Comparison of ENCODE assay signal across 8 mouse cellular contexts in the genomic region with DNA sequence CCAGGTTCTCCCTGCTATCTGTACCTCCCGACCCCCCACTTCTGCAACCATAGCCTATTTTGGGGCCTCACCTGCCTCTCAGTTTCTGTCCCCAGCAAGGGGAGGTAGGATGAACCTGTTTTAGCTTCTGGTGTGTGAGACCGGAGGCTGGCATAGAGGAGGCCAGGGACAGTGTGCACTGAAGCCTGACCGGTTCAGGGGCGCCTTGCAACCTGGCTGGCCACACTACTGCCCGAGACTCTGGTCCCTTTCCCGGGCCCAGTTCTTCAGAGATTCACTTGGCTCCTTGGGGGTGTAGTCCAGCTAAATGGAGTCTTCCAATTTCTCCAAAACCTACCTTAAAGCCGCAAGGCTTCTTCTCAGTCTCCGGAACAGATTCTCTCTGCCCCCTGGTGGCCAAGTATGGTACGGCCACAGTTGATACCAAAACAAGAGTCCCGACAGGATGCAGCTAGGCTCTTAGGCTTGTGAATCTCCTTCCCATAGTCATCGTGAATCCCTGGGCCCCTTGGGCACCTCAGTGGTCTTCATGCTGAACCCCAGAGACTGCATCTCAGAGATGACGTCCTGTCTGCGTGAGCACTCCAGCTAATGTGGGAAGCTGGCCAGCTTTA. TPM values are rescaled to one million over a fixed set of nuclear protein-coding genes. Genes with fewer than 3 reads are reported as not detected.
DNase-seq lines count a peak whose midpoint lies in the region; ATAC-seq and TF ChIP-seq lines count a peak whose summit lies in the region.

No protein-coding gene starts in this region.

- H3K36me3 ChIP-seq in heart, embryonic 10.5 days = no peaks in the 10 kb centered on the region
- H3K36me3 ChIP-seq in kidney, embryonic 14.5 days (ENCODE audit: control insufficient read depth, insufficient read depth, low read length) = no peaks in the 10 kb centered on the region
- H3K36me3 ChIP-seq in limb, embryonic 14.5 days (ENCODE audit: control insufficient read depth, insufficient read depth, low read length) = no peaks in the 10 kb centered on the region
- H3K36me3 ChIP-seq in myocyte (ENCODE audit: control insufficient read depth, insufficient read depth) = no peaks in the 10 kb centered on the region

- H3K9me3 ChIP-seq in heart, embryonic 10.5 days = no peaks in the 10 kb centered on the region
- H3K9me3 ChIP-seq in kidney, embryonic 14.5 days (ENCODE audit: control insufficient read depth, low read length) = no peaks in the 10 kb centered on the region
- no peaks in the 10 kb centered on the region for H3K9me3 ChIP-seq in limb, embryonic 14.5 days (ENCODE audit: control insufficient read depth, low read length)

- no peak overlapping the region for H3K27ac ChIP-seq in bone marrow, adult 2 months (ENCODE audit: control insufficient read depth, insufficient read depth, low read depth, low read length, poor library complexity)
- H3K27ac ChIP-seq in embryonic fibroblast, embryonic 13.5 days (ENCODE audit: insufficient read depth, low read length) = no peak overlapping the region
- H3K27ac ChIP-seq in heart, embryonic 10.5 days = no peak overlapping the region; the same call in 1 of the 2 replicates
- H3K27ac ChIP-seq in kidney, embryonic 14.5 days (ENCODE audit: low read depth, low read length) = no peak overlapping the region
- no peak overlapping the region for H3K27ac ChIP-seq in limb, embryonic 14.5 days (replicated peaks; ENCODE audit: low read depth, low read length)

- no peak overlapping the region for H3K4me3 ChIP-seq in bone marrow, adult 2 months (replicated peaks; ENCODE audit: control insufficient read depth, low read depth, low read length)
- H3K4me3 ChIP-seq in embryonic fibroblast, embryonic 13.5 days (ENCODE audit: insufficient read depth, low read length) = no peak overlapping the region
- H3K4me3 ChIP-seq in heart, embryonic 10.5 days = peak overlapping the region; percentile 32; the same call in 1 of the 2 replicates
- no peak overlapping the region for H3K4me3 ChIP-seq in kidney, embryonic 14.5 days (ENCODE audit: low read length)
- H3K4me3 ChIP-seq in limb, embryonic 14.5 days (replicated peaks; ENCODE audit: low read length) = no peak overlapping the region
- H3K4me3 ChIP-seq in myocyte = no peak overlapping the region

- peak; percentile 73 for TF ChIP-seq CTCF in bone marrow, adult 2 months (IDR thresholded peaks at IDR 0.05; ENCODE audit: control insufficient read depth, insufficient read depth, low read length)
- peak; percentile 47; the same call in 1 of the 2 replicates for TF ChIP-seq CTCF in embryonic fibroblast, embryonic 13.5 days (IDR thresholded peaks at IDR 0.05; ENCODE audit: borderline replicate concordance, insufficient read depth, low read length)

- no peak overlapping the region for H3ac ChIP-seq in myocyte (ENCODE audit: control insufficient read depth, insufficient read length)

- no peaks in the 10 kb centered on the region for H3K27me3 ChIP-seq in heart, embryonic 10.5 days (ENCODE audit: insufficient read depth, poor library complexity, severe bottlenecking)
- no peaks in the 10 kb centered on the region for H3K27me3 ChIP-seq in kidney, embryonic 14.5 days (ENCODE audit: control insufficient read depth, insufficient read depth, low read length)
- no peaks in the 10 kb centered on the region for H3K27me3 ChIP-seq in limb, embryonic 14.5 days (ENCODE audit: control insufficient read depth, insufficient read depth, low read length)
- H3K27me3 ChIP-seq in myocyte (ENCODE audit: control insufficient read depth, insufficient read depth, insufficient read length) = no peaks in the 10 kb centered on the region

- H3K4me2 ChIP-seq in kidney, embryonic 14.5 days (replicated peaks; ENCODE audit: low read depth, low read length) = peak overlapping the region; percentile 24
- H3K4me2 ChIP-seq in limb, embryonic 14.5 days (replicated peaks; ENCODE audit: low read depth, low read length, severe bottlenecking) = no peak overlapping the region
- H3K4me2 ChIP-seq in myocyte (ENCODE audit: low read depth) = peak overlapping the region; percentile 39

- peak; percentile 72 for ATAC-seq in kidney, embryonic 14.5 days (ENCODE audit: low FRiP score, low TSS enrichment)
- ATAC-seq in limb, embryonic 14.5 days (ENCODE audit: low FRiP score, low read depth) = peak; percentile 72

- no peaks in the 10 kb centered on the region for H3K4me1 ChIP-seq in bone marrow, adult 2 months (ENCODE audit: control insufficient read depth, insufficient read depth, low read length)
- no peaks in the 10 kb centered on the region for H3K4me1 ChIP-seq in embryonic fibroblast, embryonic 13.5 days (ENCODE audit: control insufficient read depth, insufficient read depth, low read length)
- H3K4me1 ChIP-seq in heart, embryonic 10.5 days = peaks cover 19% of the 10 kb centered on the region
- H3K4me1 ChIP-seq in kidney, embryonic 14.5 days (ENCODE audit: control insufficient read depth, insufficient read depth, low read length) = no peaks in the 10 kb centered on the region
- no peaks in the 10 kb centered on the region for H3K4me1 ChIP-seq in limb, embryonic 14.5 days (ENCODE audit: control insufficient read depth, insufficient read depth, low read length)

- no peaks in the 10 kb centered on the region for H3K79me2 ChIP-seq in myocyte (ENCODE audit: control insufficient read depth, insufficient read depth)

- no peak overlapping the region for H3K9ac ChIP-seq in kidney, embryonic 14.5 days (ENCODE audit: low read depth, low read length)
- H3K9ac ChIP-seq in limb, embryonic 14.5 days (ENCODE audit: low read depth, low read length, severe bottlenecking) = peak overlapping the region; percentile 12; the same call in 1 of the 2 replicates

- TF ChIP-seq POLR2A in bone marrow, adult 2 months (IDR thresholded peaks at IDR 0.05; ENCODE audit: borderline replicate concordance, control insufficient read depth, low read depth, low read length) = no peak
- no peak for TF ChIP-seq POLR2A in embryonic fibroblast, embryonic 13.5 days (IDR thresholded peaks at IDR 0.05; ENCODE audit: low read depth, low read length)
- TF ChIP-seq POLR2A in limb, embryonic 14.5 days (IDR thresholded peaks at IDR 0.05; ENCODE audit: borderline replicate concordance, extremely low read depth, insufficient read depth, insufficient read length) = no peak
- TF ChIP-seq POLR2A in myocyte (IDR thresholded peaks at IDR 0.05; ENCODE audit: insufficient read length, low read depth) = no peak

- 21% methylated on average over 13 of the region's 13 CpGs for WGBS in bone marrow, adult 2 months
- WGBS in heart, embryonic 10.5 days = 18% methylated on average over 13 of the region's 13 CpGs
- 23% methylated on average over 13 of the region's 13 CpGs for WGBS in kidney, embryonic 14.5 days
- WGBS in limb, embryonic 14.5 days = 19% methylated on average over 13 of the region's 13 CpGs

- peak; percentile 89 for DNase-seq in A20 (ENCODE audit: low read depth, low spot score)
- DNase-seq in heart, embryonic 10.5 days (ENCODE audit: low spot score) = peak; percentile 91
- peak; percentile 84 for DNase-seq in limb, embryonic 14.5 days (ENCODE audit: low spot score)
- DNase-seq in spleen, postnatal 36 days (ENCODE audit: low spot score in 2 of 2) = peak; percentile 70 to 74

TF ChIP-seq in myocyte, 11 proteins besides CTCF, POLR2A, EP300 and RAD21 (continues in another document):
- no peak for TF ChIP-seq USF1 (IDR thresholded peaks at IDR 0.05; ENCODE audit: low read depth)
- no peak for TF ChIP-seq POLR2AphosphoS2 (IDR thresholded peaks at IDR 0.05; ENCODE audit: insufficient read length, low read depth)
- no peak for TF ChIP-seq SRF (IDR thresholded peaks at IDR 0.05; ENCODE audit: control insufficient read depth, insufficient read length, low read depth)
- TF ChIP-seq TCF12 (IDR thresholded peaks at IDR 0.05; ENCODE audit: insufficient read depth, poor library complexity, severe bottlenecking) = no peak
- TF ChIP-seq CEBPB (IDR thresholded peaks at IDR 0.05; ENCODE audit: insufficient read depth, poor library complexity, severe bottlenecking) = no peak
- no peak for TF ChIP-seq E2F4 (IDR thresholded peaks at IDR 0.05; ENCODE audit: insufficient read depth)
- no peak for TF ChIP-seq MYOG (IDR thresholded peaks at IDR 0.05; ENCODE audit: control insufficient read depth in 1 of 3, insufficient read depth in 1 of 3, insufficient read length in 2 of 3, low read depth in 2 of 3)
- no peak for TF ChIP-seq REST (IDR thresholded peaks at IDR 0.05; ENCODE audit: insufficient read depth, insufficient read length)

RNA-seq across cellular contexts. Expression of gene Stac2, which starts 22.0 kb away (rescaled TPM):
- polyA plus RNA-seq in bone marrow, adult 2 months (2011; ENCODE audit: insufficient read depth, insufficient read length, low replicate concordance, missing spikeins) = 0.52 and 1.0 TPM in 2 replicates
- 1.7 and 1.9 TPM in 2 replicates for polyA plus RNA-seq in embryonic fibroblast, embryonic 13.5 days (2011; ENCODE audit: insufficient read length, low read depth, missing spikeins)
- polyA plus RNA-seq in heart, embryonic 10.5 days (2016; fragmentation: Nextera tagmentation; extraction: Ambion mirVana) = 0.21 and 0.34 TPM in 2 replicates
- polyA plus RNA-seq in kidney, embryonic 14.5 days (2014; fragmentation: Nextera tagmentation; extraction: Ambion mirVana) = 3.8 and 4.1 TPM in 2 replicates
- polyA plus RNA-seq in limb, embryonic 14.5 days (2012; rRNA removed) = 1.4 and 1.6 TPM in 2 replicates
- 0.70 and 1.0 TPM in 2 replicates for polyA plus RNA-seq in limb, embryonic 14.5 days (2014; fragmentation: Nextera tagmentation; extraction: Ambion mirVana)
- 41.7 TPM for polyA plus RNA-seq in myocyte (2012; fragmentation: generic; extraction: Trizol)

RNA-seq across cellular contexts. Expression of gene Rpl19, which starts 48.8 kb away (rescaled TPM):
- 864 and 1,335 TPM in 2 replicates for polyA plus RNA-seq in bone marrow, adult 2 months (2011; ENCODE audit: insufficient read depth, insufficient read length, low replicate concordance, missing spikeins)
- 1,914 and 2,034 TPM in 2 replicates for polyA plus RNA-seq in embryonic fibroblast, embryonic 13.5 days (2011; ENCODE audit: insufficient read length, low read depth, missing spikeins)
- polyA plus RNA-seq in heart, embryonic 10.5 days (2016; fragmentation: Nextera tagmentation; extraction: Ambion mirVana) = 867 and 1,011 TPM in 2 replicates
- polyA plus RNA-seq in kidney, embryonic 14.5 days (2014; fragmentation: Nextera tagmentation; extraction: Ambion mirVana) = 1,236 and 1,648 TPM in 2 replicates
- 1,201 and 1,869 TPM in 2 replicates for polyA plus RNA-seq in limb, embryonic 14.5 days (2012; rRNA removed)
- polyA plus RNA-seq in limb, embryonic 14.5 days (2014; fragmentation: Nextera tagmentation; extraction: Ambion mirVana) = 1,151 and 1,199 TPM in 2 replicates
- 2,972 TPM for polyA plus RNA-seq in myocyte (2012; fragmentation: generic; extraction: Trizol)

RNA-seq across cellular contexts. Expression of gene Cacnb1, which starts 52.5 kb away (rescaled TPM):
- polyA plus RNA-seq in bone marrow, adult 2 months (2011; ENCODE audit: insufficient read depth, insufficient read length, low replicate concordance, missing spikeins) = 4.6 and 5.3 TPM in 2 replicates
- 4.9 and 7.1 TPM in 2 replicates for polyA plus RNA-seq in embryonic fibroblast, embryonic 13.5 days (2011; ENCODE audit: insufficient read length, low read depth, missing spikeins)
- 4.6 and 5.3 TPM in 2 replicates for polyA plus RNA-seq in heart, embryonic 10.5 days (2016; fragmentation: Nextera tagmentation; extraction: Ambion mirVana)
- 11.7 and 12.3 TPM in 2 replicates for polyA plus RNA-seq in kidney, embryonic 14.5 days (2014; fragmentation: Nextera tagmentation; extraction: Ambion mirVana)
- 51.4 and 54.1 TPM in 2 replicates for polyA plus RNA-seq in limb, embryonic 14.5 days (2012; rRNA removed)
- 20.9 and 21.5 TPM in 2 replicates for polyA plus RNA-seq in limb, embryonic 14.5 days (2014; fragmentation: Nextera tagmentation; extraction: Ambion mirVana)
- 163 TPM for polyA plus RNA-seq in myocyte (2012; fragmentation: generic; extraction: Trizol)
